Mouse (Mus musculus) CH12.LX (cell line): Measurements from ENCODE around the gene Sart3. TPM values are rescaled to one million over a fixed set of nuclear protein-coding genes. Genes with fewer than 3 reads are reported as not detected.

Experiments
- DNase-seq: peaks from one replicate; pipeline ENCODE4 v3.0.0-alpha.2; 2013; ENCODE audit errors: extremely low read depth
- H3K27ac ChIP-seq: 2 replicates; pipeline ENCODE4 v1.5.1; 2012; ENCODE audit warnings: low read depth, mild to moderate bottlenecking, control low read depth, moderate library complexity; ENCODE audit not compliant: insufficient read depth
- H3K27me3 ChIP-seq: replicated peaks from 2 replicates; pipeline ENCODE3; 2012; ENCODE audit warnings: inconsistent platforms
- H3K36me3 ChIP-seq, 2 experiments: replicated peaks in 1 of 2; 2 replicates each; pipeline versions ENCODE3 to v1.6.1; 2012; ENCODE audit warnings: inconsistent platforms in 1 of 2, low read length in 1 of 2, mild to moderate bottlenecking in 1 of 2, mixed read lengths in 1 of 2, moderate library complexity in 1 of 2; ENCODE audit not compliant: control insufficient read depth in 1 of 2, insufficient read depth in 1 of 2
- H3K4me1 ChIP-seq, 2 experiments: 2 replicates each; pipeline ENCODE4 v1.6.1; 2012; ENCODE audit warnings: inconsistent platforms in 1 of 2, moderate library complexity in 1 of 2; ENCODE audit not compliant: insufficient read depth in 2 of 2, control insufficient read depth in 1 of 2
- H3K4me2 ChIP-seq: 2 replicates; pipeline ENCODE4 v1.6.1; 2012; ENCODE audit warnings: low read depth, mild to moderate bottlenecking, control low read depth; ENCODE audit not compliant: poor library complexity, insufficient read depth, severe bottlenecking
- H3K4me3 ChIP-seq, 3 experiments: fragments of 150-350 bp in 1 of 3; sonication (generic) in 1 of 3; replicated peaks in 1 of 3; 2 replicates each; pipeline versions ENCODE3 to v1.5.1; 2011 to 2012; ENCODE audit warnings: low read depth in 2 of 3, low read length in 2 of 3, mild to moderate bottlenecking in 2 of 3, moderate library complexity in 2 of 3, control low read depth in 1 of 3, improper control_type of control experiment in 1 of 3, inconsistent platforms in 1 of 3, mixed read lengths in 1 of 3; ENCODE audit not compliant: poor library complexity in 1 of 3
- H3K79me2 ChIP-seq: replicated peaks from 2 replicates; pipeline ENCODE4 v1.6.1; 2012; ENCODE audit warnings: mild to moderate bottlenecking, moderate library complexity; ENCODE audit not compliant: control insufficient read depth, poor library complexity, insufficient read depth, severe bottlenecking; ENCODE audit errors: extremely low read depth
- H3K9ac ChIP-seq: 2 replicates; pipeline ENCODE4 v1.6.1; 2012; ENCODE audit warnings: low read depth, mild to moderate bottlenecking, control low read depth, moderate library complexity; ENCODE audit not compliant: insufficient read depth
- H3K9me3 ChIP-seq: replicated peaks from 2 replicates; pipeline ENCODE3; 2012; ENCODE audit warnings: low read length, inconsistent platforms, mixed read lengths
- CHD1 ChIP-seq: IDR thresholded peaks from 2 replicates; pipeline ENCODE4 v1.6.1; 2012; ENCODE audit warnings: low read depth, low read length, improper control_type of control experiment, inconsistent platforms
- CHD2 ChIP-seq: IDR thresholded peaks from 2 replicates; pipeline ENCODE4 v1.6.1; 2011; ENCODE audit warnings: low read length, improper control_type of control experiment
- CTCF ChIP-seq, 2 experiments: IDR thresholded peaks in 1 of 2; conservative IDR thresholded peaks in 1 of 2; 2 replicates each; pipeline ENCODE4 v1.5.1; 2011 to 2012; ENCODE audit warnings: low read depth in 2 of 2, low read length in 2 of 2, improper control_type of control experiment in 1 of 2, inconsistent platforms in 1 of 2, mild to moderate bottlenecking in 1 of 2, moderate library complexity in 1 of 2
- E2F4 ChIP-seq: IDR thresholded peaks from 2 replicates; pipeline ENCODE4 v1.6.1; 2011; ENCODE audit warnings: low read depth, low read length, improper control_type of control experiment; ENCODE audit not compliant: insufficient replicate concordance
- ETS1 ChIP-seq: conservative IDR thresholded peaks from 2 replicates; pipeline ENCODE4 v1.6.1; 2012; ENCODE audit warnings: low read depth, mild to moderate bottlenecking, inconsistent platforms, low read length, improper control_type of control experiment, moderate library complexity
- GABPA ChIP-seq: IDR thresholded peaks from 2 replicates; pipeline ENCODE4 v1.6.1; 2012; ENCODE audit warnings: low read depth, low read length, improper control_type of control experiment, inconsistent platforms; ENCODE audit not compliant: insufficient replicate concordance
- HCFC1 ChIP-seq: IDR thresholded peaks from 2 replicates; pipeline ENCODE4 v1.6.1; 2012; ENCODE audit warnings: low read depth, mild to moderate bottlenecking, inconsistent platforms, low read length, improper control_type of control experiment
- JUN ChIP-seq: IDR thresholded peaks from 2 replicates; pipeline ENCODE4 v1.6.1; 2011; ENCODE audit warnings: low read depth, mild to moderate bottlenecking, low read length, improper control_type of control experiment, moderate library complexity; ENCODE audit not compliant: insufficient read depth
- JUND ChIP-seq: conservative IDR thresholded peaks from 2 replicates; pipeline ENCODE4 v1.6.1; 2011; ENCODE audit warnings: low read depth, low read length, improper control_type of control experiment
- KAT2A ChIP-seq: IDR thresholded peaks from 2 replicates; pipeline ENCODE4 v1.6.1; 2012; ENCODE audit warnings: low read length, improper control_type of control experiment, inconsistent platforms; ENCODE audit not compliant: insufficient replicate concordance
- MAFK ChIP-seq: IDR thresholded peaks from 2 replicates; pipeline ENCODE4 v1.6.1; 2011; ENCODE audit warnings: low read length, improper control_type of control experiment; ENCODE audit not compliant: insufficient replicate concordance
- MAX ChIP-seq: IDR thresholded peaks from 2 replicates; pipeline ENCODE4 v1.6.1; 2011; ENCODE audit warnings: low read length, improper control_type of control experiment
- MXI1 ChIP-seq: IDR thresholded peaks from 2 replicates; pipeline ENCODE4 v1.6.1; 2011; ENCODE audit warnings: mild to moderate bottlenecking, low read depth, low read length, improper control_type of control experiment
- NRF1 ChIP-seq: IDR thresholded peaks from 2 replicates; pipeline ENCODE4 v1.6.1; 2014; ENCODE audit warnings: low read depth, mild to moderate bottlenecking, inconsistent platforms, low read length, improper control_type of control experiment, moderate library complexity
- PAX5 ChIP-seq: IDR thresholded peaks from 2 replicates; pipeline ENCODE4 v1.6.1; 2012; ENCODE audit warnings: low read length, inconsistent platforms, mixed read lengths
- POLR2AphosphoS2 ChIP-seq: IDR thresholded peaks from 2 replicates; pipeline ENCODE4 v1.6.1; 2011; ENCODE audit warnings: low read depth, low read length, improper control_type of control experiment
- RAD21 ChIP-seq: IDR thresholded peaks from 2 replicates; pipeline ENCODE4 v1.6.1; 2011; ENCODE audit warnings: low read depth, mild to moderate bottlenecking, low read length, improper control_type of control experiment, moderate library complexity
- RCOR1 ChIP-seq: conservative IDR thresholded peaks from 2 replicates; pipeline ENCODE4 v1.6.1; 2012; ENCODE audit warnings: low read depth, mild to moderate bottlenecking, inconsistent platforms, low read length, improper control_type of control experiment
- TBP ChIP-seq: conservative IDR thresholded peaks from 2 replicates; pipeline ENCODE4 v1.6.1; 2011; ENCODE audit warnings: low read depth, low read length, improper control_type of control experiment
- TCF12 ChIP-seq: IDR thresholded peaks from 2 replicates; pipeline ENCODE4 v1.6.1; 2014; ENCODE audit warnings: low read depth, mild to moderate bottlenecking, inconsistent platforms, low read length, improper control_type of control experiment
- UBTF ChIP-seq: IDR thresholded peaks from 2 replicates; pipeline ENCODE4 v1.6.1; 2012; ENCODE audit warnings: low read depth, mild to moderate bottlenecking, inconsistent platforms, low read length, improper control_type of control experiment, moderate library complexity
- ZKSCAN1 ChIP-seq: IDR thresholded peaks from 2 replicates; pipeline ENCODE4 v1.6.1; 2012; ENCODE audit warnings: low read depth, inconsistent platforms, low read length, improper control_type of control experiment, borderline replicate concordance
- ZNF384 ChIP-seq: IDR thresholded peaks from 2 replicates; pipeline ENCODE4 v1.6.1; 2012; ENCODE audit warnings: low read depth, low read length, improper control_type of control experiment, inconsistent platforms
- dilution Hi-C: fragments of 300-500 bp; cut with MboI; formaldehyde crosslinking; loops from 2 replicates; pipeline ENCODE4 v1.14.3; 2020; ENCODE audit warnings: low sequenced_read_pairs; ENCODE audit not compliant: extremely low pct_unique_long_range_greater_than_20kb, extremely low pct_ligation_motif_present
- in situ Hi-C: fragments of 300-500 bp; cut with MboI; formaldehyde crosslinking; loops from 3 replicates; pipeline ENCODE4 v1.14.3; 2019; ENCODE audit warnings: low sequenced_read_pairs, low pct_ligation_motif_present, low pct_unique_long_range_greater_than_20kb, mixed read lengths
- polyA plus RNA-seq: library from polyadenylated mRNA; unstranded; fragments of >175 nt; gene quantifications from 2 replicates; pipeline ENCODE4 v1.2.1, GENCODE M21; 2012; ENCODE audit warnings: low read depth; ENCODE audit not compliant: insufficient read length
- total RNA-seq, 2 experiments: library from RNA; depleted of rRNA; stranded (reverse); fragments of 300-350 nt in 1 of 2; fragments of >200 nt in 1 of 2; gene quantifications; 2 replicates each; pipeline ENCODE4 v1.2.3; 2012 to 2014

Sart3 gene
- total and polyA plus RNA-seq, 3 experiments = 28.8 to 104 (median 67.0) TPM

DNA sequence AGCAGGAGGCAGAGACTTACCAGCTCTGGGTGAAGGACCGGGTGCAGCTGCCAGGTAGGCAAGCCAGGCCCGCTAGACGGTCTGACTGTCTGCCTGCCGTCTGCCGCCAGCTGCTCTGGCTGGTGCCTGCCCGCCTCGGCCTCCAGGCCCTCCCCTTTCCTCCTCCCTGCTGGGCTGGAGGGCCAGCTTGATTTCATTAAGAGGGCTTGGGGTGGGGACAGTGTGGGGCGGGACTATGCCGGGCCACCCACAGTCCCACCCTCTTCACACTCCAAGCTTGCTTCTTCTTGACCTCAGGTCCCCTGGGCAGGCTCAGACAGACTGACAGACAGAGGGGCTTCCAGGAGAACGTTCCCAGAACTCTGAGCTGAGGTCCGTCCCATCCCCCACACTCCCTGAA, 28.0 kb upstream of the Sart3 start, which contains the start of gene Tmem119:
TSS of gene Tmem119 (minus strand) at position 237 of the 400 bp plus-strand sequence.
- no peak within 1 kb of the TSS for H3K4me3 ChIP-seq
- H3K4me1 ChIP-seq = peaks cover 18 to 49% of the 10 kb centered on the region in 2 experiments
- DNase-seq = peak; percentile 39
- H3K9me3 ChIP-seq = no peaks in the 10 kb centered on the region
- H3K4me2 ChIP-seq = no peak within 1 kb of the TSS
- TF ChIP-seq CHD1 = no peak
- no peak for TF ChIP-seq MAFK
- no peak for TF ChIP-seq MXI1
- TF ChIP-seq CTCF (conservative IDR thresholded peaks at IDR 0.05 in 1 of 2, IDR thresholded peaks at IDR 0.05 in 1 of 2; ENCODE audit: low read depth in 2 of 2, low read length in 2 of 2) = no peak
- no peak for TF ChIP-seq MAX
- TF ChIP-seq JUND = no peak
- TF ChIP-seq, all 38 proteins: peak for 0
- H3K27me3 ChIP-seq = peaks cover 2% of the 10 kb centered on the region
- in situ Hi-C loops = no loop called here
- dilution Hi-C loops = no loop called here
- H3K36me3 ChIP-seq = no peaks in the 10 kb centered on the region
- no peak within 1 kb of the TSS for H3K27ac ChIP-seq
- H3K9ac ChIP-seq = no peak within 1 kb of the TSS
- no peaks in the 10 kb centered on the region for H3K79me2 ChIP-seq

- Histone ChIP-seq H3K79me2 (no peaks in the 10 kb centered on the region), H3K36me3 (no peaks in the 10 kb centered on the region), H3K27ac (no peak overlapping the region), H3K9me3 (no peaks in the 10 kb centered on the region), H3K4me1 (peaks cover 18 to 48% of the 10 kb centered on the region in 2 experiments), H3K27me3 (peaks cover 2% of the 10 kb centered on the region), H3K4me3 (no peak overlapping the region), H3K4me2 (no peak overlapping the region), H3K9ac (no peak overlapping the region)
- DNase-seq = no peak
- in situ Hi-C loops (no loop called here), dilution Hi-C loops (no loop called here)
- TF ChIP-seq TBP (no peak), HCFC1 (no peak), NRF1 (no peak), POLR2AphosphoS2 (no peak), ZNF384 (no peak), CHD2 (no peak), MAX (no peak), ZKSCAN1 (no peak), GABPA (no peak), E2F4 (no peak), MAFK (no peak), TCF12 (no peak), ETS1 (no peak), RCOR1 (no peak), UBTF (no peak), JUN (no peak), PAX5 (no peak), RAD21 (no peak), KAT2A (no peak)
Measured at GRCm38 (mm10) chr5:113799691-113800090, 27.4 kb upstream of the Sart3 start.
